Mouse (Mus musculus) forebrain, embryonic 16.5 days (tissue): ENCODE results near the gene Gpa33. TPM values are rescaled to one million over a fixed set of nuclear protein-coding genes. Genes with fewer than 3 reads are reported as not detected.

Experiments
- ATAC-seq: fragments of 200-750 bp; cut with Nextera tagmentation; 2 replicates; pipeline ENCODE4 v1.8.0; 2017; ENCODE audit warnings: mild to moderate bottlenecking, moderate library complexity
- H3K27ac ChIP-seq: fragments of 300-500 bp; sonication (generic); 2 replicates; pipeline ENCODE4 v1.5.1; 2014; ENCODE audit warnings: low read length, control low read depth
- H3K27me3 ChIP-seq: fragments of 300-500 bp; sonication (generic); replicated peaks from 2 replicates; pipeline ENCODE4 v1.6.1; 2014; ENCODE audit warnings: low read length; ENCODE audit not compliant: control insufficient read depth, insufficient read depth
- H3K36me3 ChIP-seq: fragments of 300-500 bp; sonication (generic); 2 replicates; pipeline ENCODE4 v1.6.1; 2014; ENCODE audit not compliant: control insufficient read depth, insufficient read depth
- H3K4me1 ChIP-seq: fragments of 300-500 bp; sonication (generic); replicated peaks from 2 replicates; pipeline ENCODE4 v1.6.1; 2014; ENCODE audit warnings: low read length; ENCODE audit not compliant: control insufficient read depth, insufficient read depth
- H3K4me2 ChIP-seq: fragments of 300-500 bp; sonication (generic); 2 replicates; pipeline ENCODE4 v1.6.1; 2014; ENCODE audit warnings: mild to moderate bottlenecking, low read length, control low read depth
- H3K4me3 ChIP-seq: fragments of 300-500 bp; sonication (generic); replicated peaks from 2 replicates; pipeline ENCODE4 v1.5.1; 2014; ENCODE audit warnings: mild to moderate bottlenecking, low read length, control low read depth
- H3K9ac ChIP-seq: fragments of 300-500 bp; sonication (generic); replicated peaks from 2 replicates; pipeline ENCODE4 v1.6.1; 2014; ENCODE audit warnings: low read depth, low read length, control low read depth
- H3K9me3 ChIP-seq: fragments of 300-500 bp; sonication (generic); 2 replicates; pipeline ENCODE4 v1.6.1; 2016; ENCODE audit warnings: low read length; ENCODE audit not compliant: control insufficient read depth
- WGBS: fragments of 180-500 bp; shearing (Covaris S2); extraction: QIAGEN DNeasy Blood & Tissue Kit; methylation state at CpG from one replicate; pipeline ENCODE4 v1.1.7; 2014; 5-methylcytosine and 5-hydroxymethylcytosine counted together
- polyA plus RNA-seq: library from polyadenylated mRNA; unstranded; fragments of >200 nt; fragmentation: Nextera tagmentation; extraction: Ambion mirVana; gene quantifications from 2 replicates; pipeline ENCODE4 v1.2.1, GENCODE M21; 2015

Gene Gpa33
- polyA plus RNA-seq, 1 experiment from 2014 or later: not detected

- ATAC-seq: no peak
- H3K36me3 ChIP-seq: no peaks in the 10 kb centered on the region
- H3K4me1 ChIP-seq: no peaks in the 10 kb centered on the region
- no peaks in the 10 kb centered on the region for H3K27me3 ChIP-seq
- no peak overlapping the region for H3K4me3 ChIP-seq
- no peaks in the 10 kb centered on the region for H3K9me3 ChIP-seq
- H3K9ac ChIP-seq: no peak overlapping the region
- 72% methylated on average over 6 of the region's 6 CpGs for WGBS
- H3K27ac ChIP-seq: no peak overlapping the region
- no peak overlapping the region for H3K4me2 ChIP-seq
Observed at GRCm38 (mm10) chr1:166105464-166105863, 24.6 kb upstream of the Gpa33 start.

- Histone ChIP-seq H3K27me3 (no peaks in the 10 kb centered on the region; the same call in 1 of the 2 replicates), H3K9ac (no peak overlapping the region), H3K36me3 (no peaks in the 10 kb centered on the region), H3K27ac (no peak overlapping the region), H3K9me3 (no peaks in the 10 kb centered on the region), H3K4me3 (no peak overlapping the region), H3K4me2 (no peak overlapping the region), H3K4me1 (no peaks in the 10 kb centered on the region)
- 86% methylated on average over 3 of the region's 3 CpGs for WGBS
- ATAC-seq: no peak
Observed at GRCm38 (mm10) chr1:166114986-166115385, 15.1 kb upstream of the Gpa33 start.

- WGBS: 96% methylated on average over 4 of the region's 4 CpGs
- Histone ChIP-seq H3K4me1 (no peaks in the 10 kb centered on the region), H3K4me3 (no peak overlapping the region)
Observed at GRCm38 (mm10) chr1:166115719-166116118, 14.3 kb upstream of the Gpa33 start.

GRCm38 (mm10) chr1:166117866-166118639 is 12.0 kb upstream of the Gpa33 start:
- Histone ChIP-seq H3K9me3 (no peaks in the 10 kb centered on the region), H3K27me3 (no peaks in the 10 kb centered on the region; the same call in 1 of the 2 replicates), H3K36me3 (no peaks in the 10 kb centered on the region), H3K9ac (no peak overlapping the region), H3K4me1 (no peaks in the 10 kb centered on the region), H3K4me2 (no peak overlapping the region), H3K27ac (no peak overlapping the region), H3K4me3 (no peak overlapping the region)
- no peak for ATAC-seq
- WGBS: 51% methylated on average over 13 of the region's 13 CpGs

More at GRCm38 (mm10) chr1:166115719-166116118, 14.3 kb upstream of the Gpa33 start:
- Histone ChIP-seq H3K27ac (no peak overlapping the region), H3K9ac (no peak overlapping the region), H3K36me3 (no peaks in the 10 kb centered on the region), H3K9me3 (no peaks in the 10 kb centered on the region), H3K27me3 (no peaks in the 10 kb centered on the region; the same call in 1 of the 2 replicates), H3K4me2 (no peak overlapping the region)
- ATAC-seq: no peak

- no peak for ATAC-seq
- Histone ChIP-seq H3K4me3 (no peak overlapping the region), H3K27me3 (no peaks in the 10 kb centered on the region; the same call in 1 of the 2 replicates), H3K4me1 (no peaks in the 10 kb centered on the region), H3K9ac (no peak overlapping the region), H3K4me2 (no peak overlapping the region), H3K36me3 (no peaks in the 10 kb centered on the region), H3K9me3 (no peaks in the 10 kb centered on the region), H3K27ac (no peak overlapping the region)
- WGBS: 79% methylated on average over 7 of the region's 7 CpGs
Observed at GRCm38 (mm10) chr1:166122114-166122513, 7.9 kb upstream of the Gpa33 start.

- Histone ChIP-seq H3K27me3 (no peaks in the 10 kb centered on the region; the same call in 1 of the 2 replicates), H3K36me3 (no peaks in the 10 kb centered on the region), H3K27ac (no peak overlapping the region), H3K4me2 (no peak overlapping the region), H3K4me1 (no peaks in the 10 kb centered on the region; the same call in 1 of the 2 replicates), H3K4me3 (no peak overlapping the region), H3K9me3 (no peaks in the 10 kb centered on the region), H3K9ac (no peak overlapping the region)
- no peak for ATAC-seq
- 100% methylated on average over 1 of the region's 1 CpGs for WGBS
Observed at GRCm38 (mm10) chr1:166123045-166123444, 7.0 kb upstream of the Gpa33 start.

DNA sequence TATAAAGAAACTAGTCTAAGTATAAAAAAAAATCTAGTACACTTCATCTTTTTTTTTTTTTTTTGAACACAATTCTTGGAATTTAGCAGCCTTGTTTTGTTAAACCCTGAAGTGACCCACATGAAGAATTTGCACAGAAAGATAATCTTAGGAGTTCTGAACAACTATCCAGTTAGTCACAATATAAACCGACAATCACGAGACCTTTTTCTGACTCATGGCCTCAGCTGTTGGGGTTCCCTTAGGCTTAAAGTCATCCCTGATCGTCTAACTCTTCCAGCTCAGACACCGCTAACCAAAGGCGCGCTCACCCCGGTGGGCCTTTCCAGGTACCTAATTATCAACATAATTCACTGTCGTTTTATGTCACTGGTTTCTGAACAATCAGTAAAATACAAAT is 6.3 kb upstream of the Gpa33 start:
- Histone ChIP-seq H3K4me2 (no peak overlapping the region), H3K4me3 (no peak overlapping the region), H3K36me3 (no peaks in the 10 kb centered on the region), H3K9ac (no peak overlapping the region), H3K4me1 (no peaks in the 10 kb centered on the region; the same call in 1 of the 2 replicates), H3K27me3 (no peaks in the 10 kb centered on the region; the same call in 1 of the 2 replicates), H3K9me3 (no peaks in the 10 kb centered on the region), H3K27ac (no peak overlapping the region)
- ATAC-seq: no peak
- WGBS: 96% methylated on average over 8 of the region's 8 CpGs

- H3K9ac ChIP-seq: no peak overlapping the region
- H3K9me3 ChIP-seq: no peaks in the 10 kb centered on the region
- no peak overlapping the region for H3K27ac ChIP-seq
- 68% methylated on average over 8 of the region's 8 CpGs for WGBS
- no peak overlapping the region for H3K4me2 ChIP-seq
- H3K36me3 ChIP-seq: no peaks in the 10 kb centered on the region
- no peaks in the 10 kb centered on the region; the same call in 1 of the 2 replicates for H3K4me1 ChIP-seq
- H3K4me3 ChIP-seq: no peak overlapping the region
- H3K27me3 ChIP-seq: no peaks in the 10 kb centered on the region
- ATAC-seq: no peak
Observed at GRCm38 (mm10) chr1:166124932-166125593, 5.0 kb upstream of the Gpa33 start.

DNA sequence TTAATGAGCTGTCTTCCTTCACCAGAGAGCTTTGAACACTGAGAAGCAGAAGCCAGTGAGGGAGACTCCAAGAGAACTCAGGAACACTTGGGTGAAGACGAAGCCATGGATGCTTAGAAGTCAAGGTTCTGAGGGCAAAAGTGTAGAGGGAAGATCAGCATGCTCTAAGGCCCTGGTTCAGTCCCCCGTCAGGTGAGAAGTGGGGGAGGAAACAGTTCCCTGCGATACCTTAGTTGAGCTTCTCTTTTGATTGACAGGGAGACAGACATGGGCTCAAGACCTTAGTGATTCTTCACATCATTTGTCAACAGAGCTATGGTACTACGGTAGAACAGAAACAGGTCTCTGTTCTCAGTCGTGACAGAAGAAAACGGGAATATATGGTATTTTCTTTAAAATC is 3.7 kb upstream of the Gpa33 start:
- H3K9me3 ChIP-seq: no peaks in the 10 kb centered on the region
- H3K27me3 ChIP-seq: no peaks in the 10 kb centered on the region
- H3K4me1 ChIP-seq: no peaks in the 10 kb centered on the region; the same call in 1 of the 2 replicates
- H3K4me2 ChIP-seq: no peak overlapping the region
- no peak overlapping the region for H3K4me3 ChIP-seq
- ATAC-seq: no peak
- no peak overlapping the region for H3K9ac ChIP-seq
- no peaks in the 10 kb centered on the region for H3K36me3 ChIP-seq
- 95% methylated on average over 6 of the region's 6 CpGs for WGBS
- H3K27ac ChIP-seq: no peak overlapping the region
